Mouse (Mus musculus) cerebellum, adult 8-10 months (tissue): ENCODE results near the gene Pdgfb.
A peak's percentile ranks its signal among the peaks of the same experiment; 100 is the strongest.

Source experiments
- DNase-seq: peaks from one replicate; pipeline ENCODE4 v3.0.0; 2022

Pdgfb gene

GRCm38 (mm10) chr15:79952504-79953231, 62.1 kb downstream of the Pdgfb start:
- DNase-seq: no peak

GRCm38 (mm10) chr15:79951730-79952503, 62.9 kb downstream of the Pdgfb start:
- DNase-seq: no peak

GRCm38 (mm10) chr15:79951226-79951625, 63.6 kb downstream of the Pdgfb start:
- DNase-seq: no peak

GRCm38 (mm10) chr15:79950250-79951025, 64.3 kb downstream of the Pdgfb start:
- DNase-seq: peak; percentile 75

GRCm38 (mm10) chr15:79947681-79948080, 67.1 kb downstream of the Pdgfb start:
- no peak for DNase-seq

GRCm38 (mm10) chr15:79946790-79947189, 68.0 kb downstream of the Pdgfb start:
- no peak for DNase-seq

- DNase-seq: peak; percentile 84
Measured at GRCm38 (mm10) chr15:79946022-79946421, 68.8 kb downstream of the Pdgfb start.
